Comparison of ENCODE assay signal across 23 mouse cellular contexts in genomic region chr16:55228995-55229622, GRCm38 (mm10).
DNase-seq lines count a peak whose midpoint lies in the region; ATAC-seq and TF ChIP-seq lines count a peak whose summit lies in the region.
"Had no signal": no experiment of that assay in that cellular context is flagged by ENCODE, and none has a peak within 500 bp of the region (broad histone marks: within the 10 kb centered on the region; RNA-seq: fewer than 3 reads in every experiment).

No protein-coding gene starts in this region.

- no peak for ATAC-seq in intestine, embryonic 14.5 days (replicated peaks; ENCODE audit: low FRiP score, low TSS enrichment, low read depth)
- no peak for ATAC-seq in intestine, postnatal 0 days
- ATAC-seq in lung, embryonic 14.5 days (ENCODE audit: insufficient read depth), result peak; percentile 98
- peak; percentile 84; the same call in 1 of the 2 replicates for ATAC-seq in stomach, embryonic 14.5 days (ENCODE audit: insufficient number of reproducible peaks, insufficient read depth, low FRiP score, low read depth)
- no peak; the same call in 1 of the 2 replicates for ATAC-seq in stomach, postnatal 0 days (ENCODE audit: low FRiP score, low TSS enrichment)
- ATAC-seq: CD4-positive, CD25-positive, alpha-beta regulatory T cell, adult 4 months; forebrain, embryonic 15.5 days had no signal

- H3K36me3 ChIP-seq in intestine, embryonic 14.5 days (ENCODE audit: control insufficient read depth, insufficient read depth, low read length), result no peaks in the 10 kb centered on the region
- H3K36me3 ChIP-seq in intestine, postnatal 0 days (ENCODE audit: control insufficient read depth, insufficient read depth), result no peaks in the 10 kb centered on the region
- no peaks in the 10 kb centered on the region for H3K36me3 ChIP-seq in lung, embryonic 14.5 days (ENCODE audit: insufficient read depth)
- H3K36me3 ChIP-seq in stomach, embryonic 14.5 days (ENCODE audit: control insufficient read depth, insufficient read depth, low read length), result no peaks in the 10 kb centered on the region
- H3K36me3 ChIP-seq in stomach, postnatal 0 days (ENCODE audit: control insufficient read depth, insufficient read depth, low read length), result no peaks in the 10 kb centered on the region
- H3K36me3 ChIP-seq in embryonic facial prominence, embryonic 10.5 days (replicated peaks), result no peaks in the 10 kb centered on the region
- H3K36me3 ChIP-seq: embryonic facial prominence, embryonic 15.5 days; forebrain, embryonic 15.5 days; G1E; heart, embryonic 10.5 days; hindbrain, embryonic 12.5 days had no signal

- H3K9ac ChIP-seq in intestine, embryonic 14.5 days (ENCODE audit: low read length), result no peak overlapping the region
- no peak overlapping the region for H3K9ac ChIP-seq in intestine, postnatal 0 days (ENCODE audit: low read depth, low read length)
- H3K9ac ChIP-seq in lung, embryonic 14.5 days, result no peak overlapping the region
- no peak overlapping the region for H3K9ac ChIP-seq in stomach, embryonic 14.5 days (replicated peaks; ENCODE audit: low read depth, low read length)
- H3K9ac ChIP-seq in stomach, postnatal 0 days (ENCODE audit: low read length), result no peak overlapping the region
- H3K9ac ChIP-seq: embryonic facial prominence, embryonic 15.5 days; forebrain, embryonic 15.5 days; hindbrain, embryonic 12.5 days had no signal

- H3K4me3 ChIP-seq in intestine, embryonic 14.5 days (ENCODE audit: low read depth, low read length), result no peak overlapping the region
- no peak overlapping the region for H3K4me3 ChIP-seq in intestine, postnatal 0 days (ENCODE audit: low read depth, low read length)
- H3K4me3 ChIP-seq in lung, embryonic 14.5 days (ENCODE audit: low read depth, low read length), result no peak overlapping the region
- no peak overlapping the region for H3K4me3 ChIP-seq in stomach, embryonic 14.5 days (ENCODE audit: low read depth, low read length)
- no peak overlapping the region for H3K4me3 ChIP-seq in stomach, postnatal 0 days (ENCODE audit: low read depth, low read length)
- no peak overlapping the region for H3K4me3 ChIP-seq in embryonic facial prominence, embryonic 10.5 days
- H3K4me3 ChIP-seq: embryonic facial prominence, embryonic 15.5 days; erythroblast, embryonic 14.5 days; forebrain, embryonic 15.5 days; heart, embryonic 10.5 days; hindbrain, embryonic 12.5 days had no signal

- no peak overlapping the region for H3K4me2 ChIP-seq in intestine, embryonic 14.5 days (ENCODE audit: low read length)
- H3K4me2 ChIP-seq in intestine, postnatal 0 days (replicated peaks; ENCODE audit: low read depth), result no peak overlapping the region
- no peak overlapping the region for H3K4me2 ChIP-seq in lung, embryonic 14.5 days
- H3K4me2 ChIP-seq in stomach, embryonic 14.5 days (replicated peaks; ENCODE audit: low read depth, low read length), result no peak overlapping the region
- H3K4me2 ChIP-seq in stomach, postnatal 0 days (replicated peaks; ENCODE audit: low read depth), result no peak overlapping the region
- H3K4me2 ChIP-seq: embryonic facial prominence, embryonic 15.5 days; forebrain, embryonic 15.5 days; hindbrain, embryonic 12.5 days had no signal

- no peak for DNase-seq in intestine, embryonic 14.5 days (ENCODE audit: low spot score)
- DNase-seq in lung, embryonic 14.5 days, result peak; percentile 85
- no peak for DNase-seq in lung, postnatal 4 days
- DNase-seq in stomach, postnatal 0 days (ENCODE audit: low spot score), result no peak
- no peak for DNase-seq in embryonic facial prominence, embryonic 10.5 days (ENCODE audit: low spot score)
- DNase-seq: adrenal gland, adult 8-10 months; adrenal gland, postnatal 36 days; B cell, adult 2 months; cerebellum, adult 2 months; cerebellum, postnatal 10 days; gastrocnemius, postnatal 36 days; heart, adult 11 months; heart, postnatal 10 days; heart, postnatal 4 days had no signal

- no peaks in the 10 kb centered on the region for H3K9me3 ChIP-seq in intestine, embryonic 14.5 days (ENCODE audit: control insufficient read depth, low read length)
- H3K9me3 ChIP-seq in intestine, postnatal 0 days (ENCODE audit: control insufficient read depth), result no peaks in the 10 kb centered on the region
- H3K9me3 ChIP-seq in lung, embryonic 14.5 days (ENCODE audit: low read depth, low read length), result no peaks in the 10 kb centered on the region
- H3K9me3 ChIP-seq in stomach, embryonic 14.5 days (ENCODE audit: control insufficient read depth, low read depth, low read length), result no peaks in the 10 kb centered on the region
- H3K9me3 ChIP-seq in stomach, postnatal 0 days (ENCODE audit: control insufficient read depth, low read length), result no peaks in the 10 kb centered on the region
- no peaks in the 10 kb centered on the region for H3K9me3 ChIP-seq in embryonic facial prominence, embryonic 10.5 days
- H3K9me3 ChIP-seq: embryonic facial prominence, embryonic 15.5 days; forebrain, embryonic 15.5 days; G1E; heart, embryonic 10.5 days; hindbrain, embryonic 12.5 days had no signal

- TF ChIP-seq CTCF in intestine, postnatal 0 days (IDR thresholded peaks at IDR 0.05; ENCODE audit: low read depth), result no peak
- TF ChIP-seq CTCF in lung, embryonic 14.5 days (IDR thresholded peaks at IDR 0.05; ENCODE audit: low read depth), result no peak
- TF ChIP-seq CTCF in stomach, postnatal 0 days (IDR thresholded peaks at IDR 0.05; ENCODE audit: low read depth), result no peak

- H3K4me1 ChIP-seq in intestine, embryonic 14.5 days (replicated peaks; ENCODE audit: control insufficient read depth, insufficient read depth, low read length), result no peaks in the 10 kb centered on the region
- H3K4me1 ChIP-seq in intestine, postnatal 0 days (replicated peaks; ENCODE audit: control insufficient read depth, insufficient read depth, low read length), result no peaks in the 10 kb centered on the region
- 0 out of 2 replicates have a peak, but pooled peaks cover 3% of the 10 kb centered on the region for H3K4me1 ChIP-seq in lung, embryonic 14.5 days (ENCODE audit: insufficient read depth)
- no peaks in the 10 kb centered on the region for H3K4me1 ChIP-seq in stomach, embryonic 14.5 days (ENCODE audit: control insufficient read depth, insufficient read depth, low read length)
- no peaks in the 10 kb centered on the region for H3K4me1 ChIP-seq in stomach, postnatal 0 days (replicated peaks; ENCODE audit: control insufficient read depth, insufficient read depth)
- no peaks in the 10 kb centered on the region for H3K4me1 ChIP-seq in embryonic facial prominence, embryonic 10.5 days
- H3K4me1 ChIP-seq: embryonic facial prominence, embryonic 15.5 days; forebrain, embryonic 15.5 days; heart, embryonic 10.5 days; hindbrain, embryonic 12.5 days had no signal

- H3K27ac ChIP-seq in intestine, embryonic 14.5 days (ENCODE audit: low read depth), result 0 out of 2 replicates have a peak overlapping the region, but pooled peaks have one; percentile 47
- H3K27ac ChIP-seq in intestine, postnatal 0 days (ENCODE audit: low read depth, low read length), result no peak overlapping the region
- peak overlapping the region; percentile 33; the same call in 1 of the 2 replicates for H3K27ac ChIP-seq in lung, embryonic 14.5 days (ENCODE audit: low read depth)
- peak overlapping the region; percentile 4; the same call in 1 of the 2 replicates for H3K27ac ChIP-seq in stomach, embryonic 14.5 days (ENCODE audit: low read length)
- H3K27ac ChIP-seq in stomach, postnatal 0 days (replicated peaks), result no peak overlapping the region
- no peak overlapping the region for H3K27ac ChIP-seq in embryonic facial prominence, embryonic 10.5 days (replicated peaks)
- H3K27ac ChIP-seq: embryonic facial prominence, embryonic 15.5 days; forebrain, embryonic 15.5 days; heart, embryonic 10.5 days; hindbrain, embryonic 12.5 days had no signal

- 37% methylated on average over 1 of the region's 1 CpGs for WGBS in intestine, embryonic 14.5 days
- WGBS in intestine, postnatal 0 days, result 59% methylated on average over 1 of the region's 1 CpGs
- 34% methylated on average over 1 of the region's 1 CpGs for WGBS in lung, embryonic 14.5 days
- 13% methylated on average over 1 of the region's 1 CpGs for WGBS in stomach, embryonic 14.5 days
- WGBS in stomach, postnatal 0 days, result 36% methylated on average over 1 of the region's 1 CpGs
- 92% methylated on average over 1 of the region's 1 CpGs for WGBS in embryonic facial prominence, embryonic 10.5 days

- TF ChIP-seq EP300 in stomach, postnatal 0 days (optimal IDR thresholded peaks at IDR 0.05), result no peak

- H3K27me3 ChIP-seq in intestine, embryonic 14.5 days (replicated peaks; ENCODE audit: control insufficient read depth, insufficient read depth, low read length), result no peaks in the 10 kb centered on the region
- H3K27me3 ChIP-seq in intestine, postnatal 0 days (replicated peaks; ENCODE audit: control insufficient read depth, insufficient read depth, low read length), result no peaks in the 10 kb centered on the region
- no peaks in the 10 kb centered on the region for H3K27me3 ChIP-seq in lung, embryonic 14.5 days (ENCODE audit: insufficient read depth, low read length)
- H3K27me3 ChIP-seq in stomach, embryonic 14.5 days (ENCODE audit: control insufficient read depth, insufficient read depth, low read length), result no peaks in the 10 kb centered on the region
- no peaks in the 10 kb centered on the region for H3K27me3 ChIP-seq in stomach, postnatal 0 days (ENCODE audit: control insufficient read depth, insufficient read depth, low read length)
- H3K27me3 ChIP-seq in embryonic facial prominence, embryonic 10.5 days (replicated peaks; ENCODE audit: low read depth, poor library complexity, severe bottlenecking), result no peaks in the 10 kb centered on the region
- H3K27me3 ChIP-seq: embryonic facial prominence, embryonic 15.5 days; forebrain, embryonic 15.5 days; hindbrain, embryonic 12.5 days had no signal

Comparison
In these comparisons a context has a peak if more than half of its experiments do, and no peak if none do; other contexts are left out.
1. ATAC-seq: peak in lung, embryonic 14.5 days (single experiment) and stomach, embryonic 14.5 days (single experiment); none in intestine, embryonic 14.5 days (single experiment), intestine, postnatal 0 days (single experiment) and stomach, postnatal 0 days (single experiment).
2. H3K27ac ChIP-seq: peak in intestine, embryonic 14.5 days (single experiment), lung, embryonic 14.5 days (single experiment) and stomach, embryonic 14.5 days (single experiment); none in intestine, postnatal 0 days (single experiment), stomach, postnatal 0 days (single experiment) and embryonic facial prominence, embryonic 10.5 days (single experiment).